Mouse (Mus musculus): ENCODE results near the gene Slc25a47. TPM values are rescaled to one million over a fixed set of nuclear protein-coding genes. Genes with fewer than 3 reads are reported as not detected.

Gene Slc25a47
- polyA plus RNA-seq, 1 experiment: 0.82 TPM

GRCm38 (mm10) chr12:108855081-108855480 is 19.2 kb downstream of the Slc25a47 start:
- Histone ChIP-seq H3K4me1 (ENCODE audit: control insufficient read depth, insufficient read depth, low read length) (peaks cover 7% of the 10 kb centered on the region), H3K4me3 (ENCODE audit: insufficient read depth, low read length) (no peak overlapping the region), H3K27ac (ENCODE audit: insufficient read depth, low read depth, low read length) (no peak overlapping the region)
- TF ChIP-seq POLR2A (IDR thresholded peaks at IDR 0.05; ENCODE audit: borderline replicate concordance, low read depth, low read length) (no peak), CTCF (IDR thresholded peaks at IDR 0.05; ENCODE audit: low read depth, low read length) (no peak)

GRCm38 (mm10) chr12:108856186-108856585 is 20.3 kb downstream of the Slc25a47 start:
- H3K4me1 ChIP-seq (ENCODE audit: control insufficient read depth, insufficient read depth, low read length): peaks cover 7% of the 10 kb centered on the region
- TF ChIP-seq CTCF (IDR thresholded peaks at IDR 0.05; ENCODE audit: low read depth, low read length) (no peak), POLR2A (IDR thresholded peaks at IDR 0.05; ENCODE audit: borderline replicate concordance, low read depth, low read length) (no peak)
- no peak overlapping the region for H3K4me3 ChIP-seq (ENCODE audit: insufficient read depth, low read length)
- no peak overlapping the region for H3K27ac ChIP-seq (ENCODE audit: insufficient read depth, low read depth, low read length)

- Histone ChIP-seq H3K4me1 (ENCODE audit: control insufficient read depth, insufficient read depth, low read length) (no peaks in the 10 kb centered on the region), H3K27ac (ENCODE audit: insufficient read depth, low read depth, low read length) (no peak overlapping the region), H3K4me3 (ENCODE audit: insufficient read depth, low read length) (no peak overlapping the region)
- no peak for TF ChIP-seq CTCF (IDR thresholded peaks at IDR 0.05; ENCODE audit: low read depth, low read length)
- no peak for TF ChIP-seq POLR2A (IDR thresholded peaks at IDR 0.05; ENCODE audit: borderline replicate concordance, low read depth, low read length)
These were observed 21.3 kb downstream of the Slc25a47 start for GRCm38 (mm10) chr12:108857109-108857508.

- TF ChIP-seq POLR2A (IDR thresholded peaks at IDR 0.05; ENCODE audit: borderline replicate concordance, low read depth, low read length): no peak
- H3K4me3 ChIP-seq (ENCODE audit: insufficient read depth, low read length): no peak overlapping the region
- no peak overlapping the region for H3K27ac ChIP-seq (ENCODE audit: insufficient read depth, low read depth, low read length)
- no peaks in the 10 kb centered on the region for H3K4me1 ChIP-seq (ENCODE audit: control insufficient read depth, insufficient read depth, low read length)
These were observed 21.8 kb downstream of the Slc25a47 start for GRCm38 (mm10) chr12:108857589-108858184.

- TF ChIP-seq POLR2A (IDR thresholded peaks at IDR 0.05; ENCODE audit: borderline replicate concordance, low read depth, low read length) (no peak), CTCF (IDR thresholded peaks at IDR 0.05; ENCODE audit: low read depth, low read length) (no peak)
- H3K4me1 ChIP-seq (ENCODE audit: control insufficient read depth, insufficient read depth, low read length): no peaks in the 10 kb centered on the region
- no peak overlapping the region for H3K27ac ChIP-seq (ENCODE audit: insufficient read depth, low read depth, low read length)
These were observed 22.6 kb downstream of the Slc25a47 start for GRCm38 (mm10) chr12:108858486-108858885.

GRCm38 (mm10) chr12:108865007-108865494 is 29.2 kb downstream of the Slc25a47 start:
- no peaks in the 10 kb centered on the region for H3K4me1 ChIP-seq (ENCODE audit: control insufficient read depth, insufficient read depth, low read length)
- no peak overlapping the region for H3K27ac ChIP-seq (ENCODE audit: insufficient read depth, low read depth, low read length)
- TF ChIP-seq CTCF (IDR thresholded peaks at IDR 0.05; ENCODE audit: low read depth, low read length) (no peak), POLR2A (IDR thresholded peaks at IDR 0.05; ENCODE audit: borderline replicate concordance, low read depth, low read length) (no peak)
- H3K4me3 ChIP-seq (ENCODE audit: insufficient read depth, low read length): no peak overlapping the region

More at GRCm38 (mm10) chr12:108858486-108858885, 22.6 kb downstream of the Slc25a47 start:
- H3K4me3 ChIP-seq (ENCODE audit: insufficient read depth, low read length): no peak overlapping the region

- TF ChIP-seq CTCF (IDR thresholded peaks at IDR 0.05; ENCODE audit: low read depth, low read length): peak; percentile 23; the same call in 1 of the 2 replicates
- TF ChIP-seq POLR2A (IDR thresholded peaks at IDR 0.05; ENCODE audit: borderline replicate concordance, low read depth, low read length): no peak
- H3K4me3 ChIP-seq (ENCODE audit: insufficient read depth, low read length): no peak overlapping the region
- H3K4me1 ChIP-seq (ENCODE audit: control insufficient read depth, insufficient read depth, low read length): no peaks in the 10 kb centered on the region
- H3K27ac ChIP-seq (ENCODE audit: insufficient read depth, low read depth, low read length): no peak overlapping the region
These were observed 33.7 kb downstream of the Slc25a47 start for GRCm38 (mm10) chr12:108869575-108869974.

GRCm38 (mm10) chr12:108873122-108873521 is 37.3 kb downstream of the Slc25a47 start:
- Histone ChIP-seq H3K4me3 (ENCODE audit: insufficient read depth, low read length) (no peak overlapping the region), H3K4me1 (ENCODE audit: control insufficient read depth, insufficient read depth, low read length) (no peaks in the 10 kb centered on the region), H3K27ac (ENCODE audit: insufficient read depth, low read depth, low read length) (no peak overlapping the region)
- TF ChIP-seq POLR2A (IDR thresholded peaks at IDR 0.05; ENCODE audit: borderline replicate concordance, low read depth, low read length): no peak

- Histone ChIP-seq H3K4me3 (ENCODE audit: insufficient read depth, low read length) (no peak overlapping the region), H3K27ac (ENCODE audit: insufficient read depth, low read depth, low read length) (no peak overlapping the region), H3K4me1 (ENCODE audit: control insufficient read depth, insufficient read depth, low read length) (no peaks in the 10 kb centered on the region)
- no peak for TF ChIP-seq CTCF (IDR thresholded peaks at IDR 0.05; ENCODE audit: low read depth, low read length)
These were observed 43.3 kb downstream of the Slc25a47 start for GRCm38 (mm10) chr12:108879138-108879537.

- no peak overlapping the region for H3K4me3 ChIP-seq (ENCODE audit: insufficient read depth, low read length)
- H3K27ac ChIP-seq (ENCODE audit: insufficient read depth, low read depth, low read length): no peak overlapping the region
- TF ChIP-seq POLR2A (IDR thresholded peaks at IDR 0.05; ENCODE audit: borderline replicate concordance, low read depth, low read length) (no peak), CTCF (IDR thresholded peaks at IDR 0.05; ENCODE audit: low read depth, low read length) (no peak)
- H3K4me1 ChIP-seq (ENCODE audit: control insufficient read depth, insufficient read depth, low read length): no peaks in the 10 kb centered on the region
These were observed 44.8 kb downstream of the Slc25a47 start for GRCm38 (mm10) chr12:108880606-108881005.

All from bone marrow macrophage, adult 2 months (primary cell).